Mouse (Mus musculus) mammary gland, adult 2 months (tissue): ENCODE measurements around the gene Sox4. TPM values are rescaled to one million over a fixed set of nuclear protein-coding genes. Genes with fewer than 3 reads are reported as not detected.

Source experiments
- polyA plus RNA-seq: library from polyadenylated mRNA; depleted of rRNA; stranded (reverse); fragments of >200 nt; gene quantifications from 2 replicates; pipeline ENCODE4 v1.2.3, GENCODE M21; 2012; ENCODE audit warnings: low replicate concordance; rRNA removed

Gene Sox4
- polyA plus RNA-seq: 15.2 and 51.8 TPM in 2 replicates

DNA sequence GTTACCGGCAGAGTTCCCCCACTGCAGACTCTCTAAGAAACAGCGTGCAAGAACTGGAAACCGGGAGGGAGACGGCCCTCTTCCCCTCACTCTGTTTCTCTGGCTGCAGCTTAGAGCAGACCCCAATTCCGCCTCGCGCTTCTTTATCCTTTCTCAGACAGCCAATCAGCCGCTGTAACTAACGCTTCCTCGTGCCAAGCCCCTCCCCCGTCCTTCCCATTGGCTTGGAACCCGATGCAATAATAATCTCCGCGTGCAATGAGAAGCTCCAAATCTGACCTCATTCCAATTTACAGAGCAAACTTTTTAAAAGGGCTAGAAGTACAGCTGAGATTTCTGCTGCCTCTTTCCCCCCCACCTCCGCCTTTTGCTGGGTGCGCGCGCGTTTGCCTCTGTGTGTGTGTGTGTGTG, at the start of gene Sox4:
Gene Sox4 (minus strand): TSS at position 133 of the 411 bp plus-strand sequence.

